Mouse (Mus musculus): ENCODE measurements around the gene Gprc5c. TPM values are rescaled to one million over a fixed set of nuclear protein-coding genes. Genes with fewer than 3 reads are reported as not detected.

The Gprc5c gene
- total and polyA plus RNA-seq, 3 experiments, result 6.3 to 11.6 (median 7.9) TPM

- intact Hi-C loops (cut with DNase I), result loop anchor here (2.0 kb wide), 1 partner anchor 17 kb away; no protein-coding TSS in a partner anchor
- Histone ChIP-seq H3K9ac (ENCODE audit: low read depth, low read length) (peak overlapping the region; percentile 36; the same call in 1 of the 2 replicates), H3K4me3 (no peak overlapping the region)
Observed at GRCm38 (mm10) chr11:114843818-114844463, 7.0 kb upstream of the Gprc5c start.

GRCm38 (mm10) chr11:114844464-114845220 lies 6.3 kb upstream of the Gprc5c start:
- H3K9ac ChIP-seq (ENCODE audit: low read depth, low read length), result no peak overlapping the region

More at GRCm38 (mm10) chr11:114843818-114844463, 7.0 kb upstream of the Gprc5c start:
- Histone ChIP-seq H3K4me1 (ENCODE audit: control insufficient read depth, insufficient read depth, low read length) (peaks cover 2% of the 10 kb centered on the region; the same call in 1 of the 2 replicates), H3K36me3 (ENCODE audit: control insufficient read depth, insufficient read depth, low read length) (no peaks in the 10 kb centered on the region), H3K27ac (peak overlapping the region; percentile 33; the same call in 1 of the 2 replicates), H3K27me3 (ENCODE audit: control insufficient read depth, insufficient read depth, low read length) (no peaks in the 10 kb centered on the region), H3K79me2 (replicated peaks; ENCODE audit: control insufficient read depth, insufficient read depth, low read length) (no peaks in the 10 kb centered on the region)
- WGBS, result 26% methylated on average over 8 of the region's 8 CpGs
- peak in 1 of 2 experiments; percentile 62 for DNase-seq
- TF ChIP-seq CTCF (IDR thresholded peaks at IDR 0.05), result no peak
- 0 out of 2 replicates have a peak, but pooled peaks have one; percentile 31 for TF ChIP-seq EP300 (IDR thresholded peaks at IDR 0.05; ENCODE audit: insufficient read depth, low read depth, low read length)
- 0 out of 2 replicates have a peak, but pooled peaks have one; percentile 16 for TF ChIP-seq POLR2A (IDR thresholded peaks at IDR 0.05; ENCODE audit: insufficient read depth, low read depth, low read length)

GRCm38 (mm10) chr11:114846336-114846735 lies 4.6 kb upstream of the Gprc5c start:
- 67% methylated on average over 4 of the region's 4 CpGs for WGBS

More at GRCm38 (mm10) chr11:114844464-114845220, 6.3 kb upstream of the Gprc5c start:
- Histone ChIP-seq H3K36me3 (ENCODE audit: control insufficient read depth, insufficient read depth, low read length) (no peaks in the 10 kb centered on the region), H3K4me1 (ENCODE audit: control insufficient read depth, insufficient read depth, low read length) (peaks cover 2% of the 10 kb centered on the region; the same call in 1 of the 2 replicates), H3K4me3 (no peak overlapping the region), H3K27ac (no peak overlapping the region; the same call in 1 of the 2 replicates), H3K27me3 (ENCODE audit: control insufficient read depth, insufficient read depth, low read length) (no peaks in the 10 kb centered on the region), H3K79me2 (replicated peaks; ENCODE audit: control insufficient read depth, insufficient read depth, low read length) (no peaks in the 10 kb centered on the region)
- 84% methylated on average over 7 of the region's 7 CpGs for WGBS
- no peak for DNase-seq
- no peak for TF ChIP-seq CTCF (IDR thresholded peaks at IDR 0.05)
- TF ChIP-seq POLR2A (IDR thresholded peaks at IDR 0.05; ENCODE audit: insufficient read depth, low read depth, low read length), result no peak
- no peak for TF ChIP-seq EP300 (IDR thresholded peaks at IDR 0.05; ENCODE audit: insufficient read depth, low read depth, low read length)
- intact Hi-C loops (cut with DNase I), result loop anchor here (2.0 kb wide), 1 partner anchor 18 kb away; no protein-coding TSS in a partner anchor

GRCm38 (mm10) chr11:114847008-114847407 lies 3.9 kb upstream of the Gprc5c start:
- Histone ChIP-seq H3K36me3 (ENCODE audit: control insufficient read depth, insufficient read depth, low read length) (no peaks in the 10 kb centered on the region), H3K27ac (no peak overlapping the region), H3K79me2 (replicated peaks; ENCODE audit: control insufficient read depth, insufficient read depth, low read length) (no peaks in the 10 kb centered on the region), H3K9ac (ENCODE audit: low read depth, low read length) (no peak overlapping the region), H3K27me3 (ENCODE audit: control insufficient read depth, insufficient read depth, low read length) (no peaks in the 10 kb centered on the region), H3K4me1 (ENCODE audit: control insufficient read depth, insufficient read depth, low read length) (peaks cover 2% of the 10 kb centered on the region; the same call in 1 of the 2 replicates), H3K4me3 (no peak overlapping the region)
- no peak for DNase-seq
- WGBS, result 91% methylated on average over 5 of the region's 5 CpGs
- intact Hi-C loops (cut with DNase I), result no loop called here
- TF ChIP-seq EP300 (IDR thresholded peaks at IDR 0.05; ENCODE audit: insufficient read depth, low read depth, low read length) (no peak), CTCF (IDR thresholded peaks at IDR 0.05) (no peak), POLR2A (IDR thresholded peaks at IDR 0.05; ENCODE audit: insufficient read depth, low read depth, low read length) (no peak)

More at GRCm38 (mm10) chr11:114846336-114846735, 4.6 kb upstream of the Gprc5c start:
- no peak overlapping the region for H3K9ac ChIP-seq (ENCODE audit: low read depth, low read length)
- no peak overlapping the region for H3K4me3 ChIP-seq
- H3K27me3 ChIP-seq (ENCODE audit: control insufficient read depth, insufficient read depth, low read length), result no peaks in the 10 kb centered on the region
- no peak for DNase-seq
- H3K4me1 ChIP-seq (ENCODE audit: control insufficient read depth, insufficient read depth, low read length), result peaks cover 2% of the 10 kb centered on the region; the same call in 1 of the 2 replicates
- TF ChIP-seq CTCF (IDR thresholded peaks at IDR 0.05), result no peak
- TF ChIP-seq EP300 (IDR thresholded peaks at IDR 0.05; ENCODE audit: insufficient read depth, low read depth, low read length), result no peak
- TF ChIP-seq POLR2A (IDR thresholded peaks at IDR 0.05; ENCODE audit: insufficient read depth, low read depth, low read length), result no peak
- intact Hi-C loops (cut with DNase I), result no loop called here
- H3K36me3 ChIP-seq (ENCODE audit: control insufficient read depth, insufficient read depth, low read length), result no peaks in the 10 kb centered on the region
- H3K27ac ChIP-seq, result no peak overlapping the region
- H3K79me2 ChIP-seq (replicated peaks; ENCODE audit: control insufficient read depth, insufficient read depth, low read length), result no peaks in the 10 kb centered on the region

- intact Hi-C loops (cut with DNase I), result no loop called here
- DNase-seq, result no peak
- 46% methylated on average over 2 of the region's 2 CpGs for WGBS
- Histone ChIP-seq H3K9ac (ENCODE audit: low read depth, low read length) (no peak overlapping the region), H3K4me3 (no peak overlapping the region), H3K27ac (no peak overlapping the region), H3K79me2 (replicated peaks; ENCODE audit: control insufficient read depth, insufficient read depth, low read length) (no peaks in the 10 kb centered on the region), H3K27me3 (ENCODE audit: control insufficient read depth, insufficient read depth, low read length) (no peaks in the 10 kb centered on the region), H3K4me1 (ENCODE audit: control insufficient read depth, insufficient read depth, low read length) (no peaks in the 10 kb centered on the region; the same call in 1 of the 2 replicates), H3K36me3 (ENCODE audit: control insufficient read depth, insufficient read depth, low read length) (no peaks in the 10 kb centered on the region)
- TF ChIP-seq EP300 (IDR thresholded peaks at IDR 0.05; ENCODE audit: insufficient read depth, low read depth, low read length), result no peak
- TF ChIP-seq POLR2A (IDR thresholded peaks at IDR 0.05; ENCODE audit: insufficient read depth, low read depth, low read length), result no peak
- no peak for TF ChIP-seq CTCF (IDR thresholded peaks at IDR 0.05)
Observed at GRCm38 (mm10) chr11:114849572-114849971, 1.4 kb upstream of the Gprc5c start.

All from heart, adult 2 months (tissue).